Mouse (Mus musculus) testis, postnatal 14 days (tissue): ENCODE data around the gene Pkig.
"Not testable (repeated sequence)": the region's sequence is repeated elsewhere in the genome, so short reads cannot be mapped to it uniquely, and the experiment has no call there.

Experiments used
- DNase-seq: peaks from one replicate; pipeline ENCODE4 v3.0.0; 2021; ENCODE audit warnings: low spot score

The Pkig gene

DNA sequence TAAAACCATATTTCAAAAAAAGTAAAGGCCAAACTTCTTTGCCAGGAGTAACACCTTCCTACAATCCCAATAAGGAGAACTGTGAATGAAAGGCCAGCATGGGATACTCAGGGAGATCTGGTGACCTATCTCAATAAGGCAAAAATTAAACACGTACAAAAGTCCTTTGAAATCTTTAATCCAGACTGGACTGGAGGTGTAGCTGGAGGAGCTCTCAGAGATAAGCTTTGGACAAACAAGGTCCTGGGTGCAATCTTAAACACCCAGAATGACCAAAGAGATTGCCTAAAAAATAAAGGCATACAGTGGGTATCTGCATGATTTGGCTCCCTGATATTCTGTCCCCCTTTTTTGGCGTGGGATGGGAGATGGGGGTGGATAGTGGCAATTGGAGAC, 14.6 kb upstream of the Pkig start:
- no peak for DNase-seq

GRCm38 (mm10) chr2:163644047-163644446, 14.1 kb upstream of the Pkig start:
- DNase-seq, result no peak

GRCm38 (mm10) chr2:163644575-163645385, 13.4 kb upstream of the Pkig start, which contains the start of gene Serinc3:
TSS of gene Serinc3 (minus strand) at chr2:163645131.
- DNase-seq, result peak; percentile 98

DNA sequence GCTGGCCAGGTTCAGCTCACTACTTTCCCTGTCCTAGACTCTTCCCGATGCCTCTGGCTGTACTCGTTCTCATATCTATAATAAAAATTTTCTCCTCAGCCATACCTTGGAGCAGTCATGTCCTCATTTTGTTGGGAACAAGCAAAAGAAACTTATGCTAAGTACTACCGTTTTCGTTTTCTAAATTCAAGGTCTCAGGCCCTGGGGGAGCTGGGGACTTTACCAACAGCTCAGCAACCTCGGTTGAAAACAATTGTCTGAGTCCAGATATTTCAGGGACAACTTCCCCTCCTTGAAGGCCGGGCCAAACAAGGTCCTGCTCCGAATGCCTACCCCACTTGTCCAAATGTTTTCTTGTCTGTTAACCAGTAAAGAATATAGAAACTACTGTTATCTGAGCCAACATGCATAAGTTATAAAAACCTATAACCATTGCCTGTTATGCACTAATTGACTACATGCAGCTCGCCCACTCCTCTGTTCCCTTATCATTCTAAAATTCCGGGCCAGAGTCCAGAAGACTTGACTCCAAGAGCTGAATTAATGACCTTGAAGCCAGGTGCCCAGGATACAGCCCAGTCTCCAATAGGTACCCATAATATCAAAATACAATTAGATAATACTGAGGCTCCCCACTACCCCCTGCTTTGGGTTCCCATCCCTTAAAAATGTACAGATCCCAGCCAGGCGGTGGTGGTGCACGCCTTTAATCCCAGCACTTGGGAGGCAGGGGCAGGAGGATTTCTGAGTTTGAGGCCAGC, 12.3 kb upstream of the Pkig start:
- DNase-seq, result no peak

- no peak for DNase-seq
Measured at GRCm38 (mm10) chr2:163646461-163647080, 11.6 kb upstream of the Pkig start.

- not testable (repeated sequence) for DNase-seq
Measured at GRCm38 (mm10) chr2:163655699-163656098, 2.5 kb upstream of the Pkig start.

- DNase-seq, result no peak
Measured at GRCm38 (mm10) chr2:163657486-163657885, 700 bp upstream of the Pkig start.

DNA sequence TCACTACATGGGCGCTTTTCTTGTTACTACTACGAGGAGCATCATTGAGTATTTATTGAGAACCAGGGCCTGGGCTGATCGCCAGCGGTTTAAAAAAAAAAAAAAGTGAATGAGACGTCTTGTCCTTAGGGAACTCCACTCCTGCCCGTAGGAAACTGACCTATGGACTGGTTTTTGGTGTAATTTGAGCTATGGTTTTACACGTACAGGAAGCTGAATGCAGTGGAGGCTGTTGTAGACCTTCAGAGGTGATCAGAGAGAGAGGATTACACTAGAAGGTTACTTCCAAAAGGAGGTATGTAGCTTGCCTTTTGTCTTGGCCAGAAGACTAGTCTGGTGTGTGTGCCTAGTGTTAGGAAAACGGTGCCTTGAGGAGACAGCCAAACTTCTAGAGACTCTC, 755 bp downstream of the Pkig start:
- no peak for DNase-seq

DNA sequence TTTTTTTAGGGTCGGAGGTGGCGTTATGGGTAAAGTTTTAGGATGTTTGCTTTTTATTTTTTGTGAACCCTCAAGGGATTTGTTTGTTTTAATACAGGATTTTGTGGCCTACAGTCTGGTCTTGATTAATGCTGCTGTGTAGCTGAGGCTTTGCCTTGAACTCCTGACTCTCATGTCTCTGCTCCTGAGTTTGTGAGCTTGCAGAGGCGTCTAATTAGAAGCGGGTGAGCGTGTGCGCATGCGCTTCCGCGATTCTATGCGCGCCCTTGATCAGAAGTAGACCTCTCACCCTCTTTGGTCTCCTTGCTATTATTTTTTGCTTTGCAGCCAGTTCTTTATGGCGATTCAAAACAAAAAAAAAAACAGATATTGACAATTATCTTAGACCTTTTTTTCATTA, 1.2 kb downstream of the Pkig start:
- no peak for DNase-seq

GRCm38 (mm10) chr2:163660103-163660701, 2.0 kb downstream of the Pkig start:
- DNase-seq, result no peak

GRCm38 (mm10) chr2:163661371-163661850, 3.2 kb downstream of the Pkig start:
- peak; percentile 47 for DNase-seq

DNA sequence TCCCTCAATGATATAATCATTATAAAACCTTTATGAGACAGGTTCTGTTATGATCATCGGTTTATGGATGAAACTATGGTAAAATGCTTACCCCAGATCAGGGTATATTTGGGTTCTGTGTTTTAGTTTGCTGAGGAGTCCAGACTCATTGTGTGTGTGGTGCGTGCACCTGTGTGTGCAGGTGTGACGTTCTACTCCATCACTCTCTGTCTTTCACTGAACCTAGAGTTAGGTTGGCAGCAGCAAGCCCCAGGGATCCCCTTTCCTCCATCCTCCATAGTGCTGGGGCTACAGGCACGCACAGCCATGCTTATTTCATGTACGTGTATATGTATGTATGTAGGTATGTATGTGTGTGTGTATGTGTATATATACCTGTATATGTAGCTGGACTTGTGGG, 3.9 kb downstream of the Pkig start:
- DNase-seq, result no peak

DNA sequence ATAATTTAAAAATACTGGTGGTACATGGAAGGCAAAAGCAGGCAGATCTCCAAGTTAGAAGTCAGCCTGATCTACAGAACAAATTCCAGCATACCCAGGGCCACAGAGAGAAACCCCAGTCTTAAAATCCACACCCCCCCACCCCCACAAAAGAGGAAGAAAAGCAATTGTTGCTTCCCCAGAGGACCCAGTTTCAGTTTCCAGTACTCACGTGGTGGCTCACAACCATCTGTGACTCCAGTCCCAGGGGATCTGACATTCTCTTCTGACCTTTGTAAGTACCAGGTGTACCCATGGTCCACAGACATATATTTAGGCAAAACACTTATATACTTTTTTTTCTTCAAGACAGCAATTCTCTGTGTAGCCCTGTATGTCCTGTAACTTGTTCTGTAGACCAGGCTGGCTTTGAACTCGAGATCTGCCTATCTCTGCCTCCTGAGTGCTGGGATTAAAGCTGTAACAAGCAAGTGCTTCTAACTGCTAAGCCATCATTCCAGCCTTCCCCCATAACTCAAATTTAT, 4.6 kb downstream of the Pkig start:
- no peak for DNase-seq

GRCm38 (mm10) chr2:163663930-163664329, 5.7 kb downstream of the Pkig start:
- DNase-seq, result no peak

DNA sequence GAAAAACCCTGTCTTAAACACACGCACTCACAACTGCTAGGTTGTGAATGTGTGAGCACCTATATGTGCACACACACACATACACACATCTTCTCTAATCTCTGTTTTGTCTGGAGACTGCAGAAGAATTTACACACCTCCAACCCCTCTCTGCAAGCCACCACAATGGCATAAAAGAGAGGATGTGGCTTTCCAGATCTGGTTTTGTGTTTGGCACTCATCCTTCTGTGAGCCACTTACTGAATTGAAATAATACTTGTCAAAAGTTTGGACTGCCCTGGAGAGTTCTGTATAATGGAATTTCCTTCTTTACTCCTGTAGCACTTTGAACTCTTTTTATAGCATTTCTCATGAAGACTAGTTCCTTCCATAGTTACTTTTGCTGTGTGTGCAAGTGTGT, 8.9 kb downstream of the Pkig start:
- DNase-seq, result no peak

DNA sequence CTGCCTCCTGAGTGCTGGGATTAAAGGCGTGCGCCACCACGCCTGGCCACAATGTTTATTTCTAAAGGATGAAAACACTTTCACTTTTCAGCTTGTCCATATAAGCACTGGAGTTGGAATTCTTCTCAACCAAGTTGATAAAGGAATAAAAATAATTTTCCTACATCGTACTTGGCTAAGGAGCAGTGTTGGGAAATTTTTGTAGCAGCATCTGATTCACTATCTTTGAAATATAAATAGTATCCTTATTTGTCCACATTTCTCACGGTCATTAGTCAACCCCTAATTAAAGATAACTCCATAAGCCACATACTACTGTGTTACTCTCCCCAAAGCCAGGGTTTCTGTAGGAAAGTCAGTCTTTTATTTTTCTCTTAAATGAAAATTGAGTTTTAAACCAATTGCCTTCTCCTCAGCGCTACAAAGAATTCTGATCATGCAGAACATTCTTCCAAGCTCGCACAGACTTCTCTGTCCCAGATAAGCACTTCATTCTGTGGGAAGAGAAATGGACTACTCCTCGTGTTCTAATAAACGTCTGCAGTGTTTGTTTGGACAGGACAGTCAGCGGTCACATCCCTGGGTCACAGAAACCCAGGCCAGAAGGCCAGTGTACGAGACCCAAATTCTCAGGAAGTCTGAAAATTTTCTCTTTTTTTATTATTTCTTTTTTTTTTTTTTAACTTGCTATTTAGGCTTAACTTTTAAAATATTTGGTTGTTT, 12.8 kb downstream of the Pkig start:
- no peak for DNase-seq

- DNase-seq, result no peak
Measured at GRCm38 (mm10) chr2:163674397-163674796, 16.2 kb downstream of the Pkig start.

GRCm38 (mm10) chr2:163675144-163675619, 17.0 kb downstream of the Pkig start:
- DNase-seq, result no peak

GRCm38 (mm10) chr2:163675662-163676061, 17.5 kb downstream of the Pkig start:
- no peak for DNase-seq

DNA sequence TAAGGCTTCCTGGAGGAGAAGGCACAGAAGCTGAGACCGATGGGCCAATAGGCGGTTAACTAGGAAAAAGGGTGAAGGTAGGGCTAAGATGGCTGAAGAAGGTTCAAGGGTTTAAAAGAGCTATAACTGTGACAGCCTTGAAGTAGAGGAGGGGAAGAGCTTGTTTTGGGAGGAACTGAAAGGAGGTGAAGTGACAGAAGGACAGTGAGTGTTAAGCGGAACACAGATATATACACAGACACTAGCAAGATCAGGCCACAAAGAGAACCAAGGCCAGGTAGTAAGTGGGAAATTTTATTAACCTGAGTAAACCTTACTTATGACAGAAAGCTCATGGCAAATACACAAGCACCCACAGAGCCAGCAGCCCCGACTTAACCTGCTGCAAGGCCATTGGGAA, 18.1 kb downstream of the Pkig start:
- DNase-seq, result no peak

GRCm38 (mm10) chr2:163676745-163677144, 18.6 kb downstream of the Pkig start:
- DNase-seq, result no peak
